Mouse (Mus musculus): ENCODE data around the gene Btbd2.
A peak's percentile ranks its signal among the peaks of the same experiment; 100 is the strongest.

The Btbd2 gene

GRCm38 (mm10) chr10:80687850-80688249 is 31.0 kb upstream of the Btbd2 start:
- no peak for DNase-seq (ENCODE audit: low spot score in 2 of 2)

GRCm38 (mm10) chr10:80686617-80687016 is 29.7 kb upstream of the Btbd2 start:
- DNase-seq (ENCODE audit: low spot score in 2 of 2) = no peak

DNA sequence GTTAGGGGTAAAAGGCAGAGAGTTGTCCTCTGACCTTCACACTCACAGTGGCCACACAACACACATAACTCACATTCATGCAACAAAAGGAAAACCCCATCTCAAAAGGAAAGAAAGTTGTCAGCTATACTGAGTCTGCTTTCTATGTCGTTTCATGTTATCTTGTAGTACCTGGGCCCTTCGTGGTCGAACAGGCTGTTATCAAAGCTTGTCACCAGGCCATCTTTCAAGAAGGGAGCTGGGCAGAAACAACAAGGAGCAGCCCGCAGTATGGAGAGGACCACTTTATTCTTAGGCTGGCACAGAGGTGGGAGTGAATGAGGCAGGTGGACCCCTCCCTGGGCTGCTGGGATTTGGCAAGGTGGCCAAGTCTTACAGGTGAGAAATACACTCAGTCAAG is 28.1 kb upstream of the Btbd2 start:
- no peak for DNase-seq (ENCODE audit: low spot score in 2 of 2)

DNA sequence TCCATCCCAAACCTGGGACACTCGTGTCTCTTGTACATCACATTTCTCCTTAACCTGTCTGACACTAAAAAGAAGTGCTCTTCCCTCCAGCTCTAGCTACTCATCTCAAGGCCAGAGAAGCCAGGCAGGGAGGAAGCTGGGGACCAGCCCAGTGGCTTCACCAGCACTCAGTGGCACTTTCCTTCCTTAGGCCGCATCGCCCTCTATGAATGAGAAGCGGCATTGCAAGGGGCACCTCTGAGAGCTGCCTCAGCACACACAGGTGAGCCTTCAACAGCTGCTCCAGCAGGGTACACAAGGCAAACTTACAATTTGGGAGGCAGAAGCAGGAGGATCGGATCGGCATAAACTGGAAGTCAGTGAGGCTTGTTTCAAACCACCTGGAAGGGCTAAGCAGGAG is 27.3 kb upstream of the Btbd2 start:
- DNase-seq (ENCODE audit: low spot score in 2 of 2) = no peak

DNA sequence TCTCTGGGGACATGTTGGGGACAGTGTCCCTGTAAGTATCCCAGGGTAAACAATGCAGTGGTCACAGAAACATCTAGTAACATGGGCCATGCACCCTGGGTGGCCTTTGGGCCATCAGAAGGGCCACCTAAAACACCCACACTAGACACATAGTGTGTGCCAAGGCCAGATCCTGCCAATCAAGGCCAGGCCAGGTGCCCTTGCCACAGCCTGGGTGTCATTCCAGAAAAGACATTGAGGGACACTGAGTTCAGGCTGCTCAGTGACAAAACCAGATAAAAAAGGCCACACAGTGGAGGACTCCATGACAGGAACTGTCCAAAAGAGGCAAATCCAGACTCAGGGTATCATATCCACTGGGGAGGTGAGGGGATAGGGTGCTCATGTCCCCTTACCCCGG is 26.8 kb upstream of the Btbd2 start:
- DNase-seq (ENCODE audit: low spot score in 2 of 2) = no peak

DNA sequence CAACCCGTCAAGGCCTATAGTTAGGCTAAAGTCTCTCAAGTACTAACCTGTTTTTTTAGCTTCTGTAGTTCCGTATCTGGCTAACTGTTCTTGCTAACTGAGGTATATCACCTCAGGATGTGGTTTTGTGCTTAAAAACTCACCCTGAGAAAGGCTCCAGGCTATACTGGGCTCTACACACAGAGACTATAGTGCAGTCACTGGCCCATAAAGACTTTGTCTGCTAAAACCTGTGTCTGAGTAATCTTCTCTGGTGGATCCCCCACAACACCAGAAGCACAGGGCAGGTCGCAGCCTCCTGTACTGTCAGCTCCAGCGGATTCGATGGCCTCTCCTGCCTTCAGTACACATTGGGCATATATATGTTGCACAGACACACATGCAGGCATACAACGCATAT is 25.1 kb upstream of the Btbd2 start:
- no peak for DNase-seq (ENCODE audit: low spot score in 2 of 2)

DNA sequence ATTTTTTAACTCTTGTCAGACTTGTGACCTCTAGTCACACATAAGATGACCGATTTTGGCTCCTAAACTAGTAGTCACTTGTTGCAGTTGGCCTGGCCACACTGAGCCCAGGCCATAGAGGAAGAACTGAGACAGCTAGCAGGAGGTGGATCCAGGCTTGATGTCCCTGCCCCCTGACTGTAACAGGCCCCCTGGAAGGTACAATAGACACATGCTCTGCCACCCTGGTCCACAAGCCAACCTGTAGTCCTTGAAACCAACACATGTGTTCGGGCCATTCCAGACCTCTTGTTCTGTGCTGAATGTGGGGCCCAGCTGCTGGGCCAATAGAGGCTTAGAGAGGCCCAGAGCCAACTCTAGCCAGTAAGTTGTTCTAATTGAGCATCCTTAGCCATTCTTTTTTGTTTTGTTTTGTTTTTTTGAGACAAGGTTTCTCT is 23.4 kb upstream of the Btbd2 start:
- no peak for DNase-seq (ENCODE audit: low spot score in 2 of 2)

GRCm38 (mm10) chr10:80679556-80680259 is 22.8 kb upstream of the Btbd2 start:
- no peak for DNase-seq (ENCODE audit: low spot score in 2 of 2)

- DNase-seq (ENCODE audit: low spot score in 2 of 2) = no peak
These were observed 21.9 kb upstream of the Btbd2 start for GRCm38 (mm10) chr10:80678601-80679377.

GRCm38 (mm10) chr10:80677942-80678436 is 21.1 kb upstream of the Btbd2 start, which contains the start of gene Mknk2:
Mknk2 (minus strand) TSS chr10:80678112.
- DNase-seq (ENCODE audit: low spot score in 2 of 2) = peak; percentile 51 to 61

GRCm38 (mm10) chr10:80677128-80677875 is 20.4 kb upstream of the Btbd2 start:
- no peak for DNase-seq (ENCODE audit: low spot score in 2 of 2)

- DNase-seq (ENCODE audit: low spot score in 2 of 2) = peak; percentile 97 to 98
These were observed 19.5 kb upstream of the Btbd2 start for GRCm38 (mm10) chr10:80676198-80676928.

DNA sequence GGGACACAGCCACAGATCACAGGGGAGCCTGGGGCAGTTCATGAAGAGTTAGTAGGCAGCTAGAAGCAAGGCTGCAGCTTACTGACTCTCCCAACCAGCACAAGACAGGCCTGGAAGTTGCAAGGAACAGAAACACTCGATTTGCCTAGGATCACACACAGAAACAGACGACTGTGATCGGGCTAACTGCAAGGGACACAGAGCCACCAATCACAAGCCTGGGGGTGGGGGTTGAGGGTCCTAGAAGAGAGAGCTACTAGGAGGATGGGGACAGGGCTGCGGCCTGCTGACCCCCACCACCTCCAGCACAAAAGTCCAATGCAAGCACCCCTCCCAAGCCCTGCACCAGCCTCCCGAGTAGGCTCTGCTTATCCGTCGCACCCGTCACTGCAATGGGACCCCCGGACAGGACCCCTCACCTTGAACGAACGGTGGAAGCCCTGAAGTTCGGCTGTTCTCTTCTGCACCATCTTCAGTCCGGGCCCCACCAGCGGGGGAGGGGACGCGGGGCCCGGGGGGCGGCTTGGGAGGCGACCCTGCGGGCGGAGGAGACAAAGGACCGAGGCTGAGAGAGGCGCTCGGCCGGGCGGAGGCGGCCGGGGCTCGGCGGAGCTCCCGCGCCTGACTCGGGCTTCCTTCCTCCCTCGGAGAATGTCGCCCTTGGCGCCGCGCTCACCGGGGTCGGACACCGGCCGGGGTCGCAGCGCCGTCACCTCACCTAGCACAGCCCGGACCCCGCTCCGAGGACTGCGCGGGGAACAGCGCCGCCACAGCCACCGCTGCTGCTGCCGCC is 18.7 kb upstream of the Btbd2 start:
- no peak for DNase-seq (ENCODE audit: low spot score in 2 of 2)

DNA sequence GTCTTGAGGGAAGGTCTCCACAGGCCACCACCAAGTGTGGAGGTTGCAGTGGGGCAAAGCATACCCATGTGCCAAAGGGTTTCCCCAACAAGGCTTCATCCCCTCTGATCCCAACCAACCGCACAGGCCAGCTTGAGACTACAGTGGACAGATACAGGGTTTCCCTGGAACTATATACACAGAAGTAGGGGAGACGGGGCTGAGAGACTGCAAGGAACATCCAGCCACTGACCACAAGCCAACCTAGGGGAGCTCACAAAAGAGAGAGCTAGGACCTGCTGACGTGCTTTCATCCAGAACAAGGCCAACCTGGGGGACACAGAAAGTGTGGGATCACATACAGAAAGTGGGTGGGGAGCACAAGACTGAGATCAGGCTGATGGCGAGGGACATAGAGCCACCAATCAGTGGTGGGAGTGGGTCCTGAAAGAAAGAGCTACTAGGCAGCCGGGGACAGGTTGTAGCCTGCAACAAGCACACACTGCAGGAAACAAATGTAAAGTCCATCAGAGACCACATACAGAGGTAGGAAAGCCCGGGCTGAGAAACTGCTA is 18.1 kb upstream of the Btbd2 start:
- no peak for DNase-seq (ENCODE audit: low spot score in 2 of 2)

GRCm38 (mm10) chr10:80674161-80674711 is 17.4 kb upstream of the Btbd2 start:
- DNase-seq (ENCODE audit: low spot score in 2 of 2) = no peak

- no peak for DNase-seq (ENCODE audit: low spot score in 2 of 2)
These were observed 16.8 kb upstream of the Btbd2 start for GRCm38 (mm10) chr10:80673690-80674089.

GRCm38 (mm10) chr10:80671936-80672690 is 15.2 kb upstream of the Btbd2 start:
- no peak for DNase-seq (ENCODE audit: low spot score in 2 of 2)

- no peak for DNase-seq (ENCODE audit: low spot score in 2 of 2)
These were observed 14.4 kb upstream of the Btbd2 start for GRCm38 (mm10) chr10:80671251-80671650.

DNA sequence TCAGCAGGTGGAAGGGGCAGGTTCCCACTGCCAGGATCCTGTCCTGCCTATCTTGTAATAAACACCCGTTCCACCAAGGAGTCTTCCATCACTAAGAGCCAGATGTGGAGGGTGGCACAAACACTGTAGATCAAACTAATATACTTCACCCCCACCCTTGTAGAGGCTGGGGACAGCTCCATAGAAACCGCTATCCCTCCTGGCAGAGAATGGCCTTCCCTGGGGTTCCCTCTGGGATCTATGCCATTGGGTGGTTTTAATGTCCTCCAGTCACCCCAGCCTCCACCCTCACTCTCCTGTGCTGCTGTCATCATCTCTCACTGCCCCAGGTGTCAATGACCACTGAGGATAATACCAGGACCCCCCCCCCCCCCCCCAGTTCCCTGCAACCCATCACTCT is 13.7 kb upstream of the Btbd2 start:
- no peak for DNase-seq (ENCODE audit: low spot score in 2 of 2)
